Comparison of ENCODE assay signal across 16 mouse cellular contexts in the genomic region with DNA sequence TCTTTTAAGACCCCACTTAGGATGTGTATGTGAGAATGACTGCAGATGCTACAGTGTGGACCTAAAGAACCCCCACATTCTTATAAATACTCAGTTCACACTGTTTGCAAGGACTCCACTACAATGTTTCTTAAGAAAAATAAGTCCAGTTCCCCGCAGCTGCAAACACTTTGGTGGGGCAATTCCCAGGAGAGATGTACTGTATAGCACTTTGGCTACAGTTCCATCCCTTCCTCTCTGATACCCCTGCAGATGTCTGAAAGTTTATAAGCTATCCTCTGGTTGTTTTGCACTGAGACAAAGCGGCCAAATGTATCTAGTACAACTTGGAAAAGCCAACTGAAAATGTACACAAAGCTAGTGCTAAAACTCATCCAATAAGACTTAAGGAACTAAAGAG. TPM values are rescaled to one million over a fixed set of nuclear protein-coding genes. Genes with fewer than 3 reads are reported as not detected.
A peak's percentile ranks its signal among the peaks of the same experiment; 100 is the strongest.
DNase-seq lines count a peak whose midpoint lies in the region; ATAC-seq lines count a peak whose summit lies in the region.
"Had no signal": no experiment of that assay in that cellular context is flagged by ENCODE, and none has a peak within 500 bp of the region (broad histone marks: within the 10 kb centered on the region; RNA-seq: fewer than 3 reads in every experiment).

No protein-coding gene starts in this region.

- no peaks in the 10 kb centered on the region for H3K9me3 ChIP-seq in intestine, embryonic 16.5 days (ENCODE audit: control insufficient read depth, low read length)
- no peaks in the 10 kb centered on the region for H3K9me3 ChIP-seq in intestine, embryonic 15.5 days
- 0 out of 2 replicates have a peak, but pooled peaks cover 4% of the 10 kb centered on the region for H3K9me3 ChIP-seq in embryonic facial prominence, embryonic 14.5 days (ENCODE audit: control insufficient read depth, low read length)
- H3K9me3 ChIP-seq: forebrain, embryonic 15.5 days; kidney, embryonic 15.5 days; liver, embryonic 15.5 days had no signal

- no peak overlapping the region for H3K4me3 ChIP-seq in intestine, embryonic 16.5 days (ENCODE audit: low read length)
- H3K4me3 ChIP-seq in intestine, embryonic 15.5 days (replicated peaks) = no peak overlapping the region
- H3K4me3 ChIP-seq in embryonic facial prominence, embryonic 14.5 days (ENCODE audit: low read depth, low read length) = peak overlapping the region; percentile 84
- H3K4me3 ChIP-seq: liver, embryonic 15.5 days; megakaryocyte, embryonic 14.5 days had no signal

- H3K27ac ChIP-seq in intestine, embryonic 16.5 days (ENCODE audit: low read length) = peak overlapping the region; percentile 59; the same call in 1 of the 2 replicates
- H3K27ac ChIP-seq in intestine, embryonic 15.5 days = no peak overlapping the region
- H3K27ac ChIP-seq in embryonic facial prominence, embryonic 14.5 days (replicated peaks; ENCODE audit: low read depth, low read length) = peak overlapping the region; percentile 70; the same call in 1 of the 2 replicates
- H3K27ac ChIP-seq: forebrain, embryonic 15.5 days; hindbrain, embryonic 14.5 days; kidney, embryonic 15.5 days; liver, embryonic 15.5 days had no signal

- no peak for ATAC-seq in intestine, embryonic 16.5 days
- no peak for ATAC-seq in intestine, embryonic 15.5 days
- no peak for ATAC-seq in embryonic facial prominence, embryonic 14.5 days (ENCODE audit: low read depth)
- ATAC-seq: activated CD4-positive, CD25-positive, alpha-beta regulatory T cell, adult 4 months; forebrain, embryonic 15.5 days had no signal

- no peak overlapping the region for H3K4me2 ChIP-seq in intestine, embryonic 16.5 days (ENCODE audit: low read depth, low read length)
- no peak overlapping the region for H3K4me2 ChIP-seq in intestine, embryonic 15.5 days (replicated peaks)
- H3K4me2 ChIP-seq in embryonic facial prominence, embryonic 14.5 days (ENCODE audit: low read depth, low read length) = peak overlapping the region; percentile 87
- H3K4me2 ChIP-seq: liver, embryonic 15.5 days had no signal

- no peaks in the 10 kb centered on the region for H3K27me3 ChIP-seq in intestine, embryonic 16.5 days (replicated peaks; ENCODE audit: control insufficient read depth, insufficient read depth, low read length)
- H3K27me3 ChIP-seq in intestine, embryonic 15.5 days (replicated peaks) = no peaks in the 10 kb centered on the region
- H3K27me3 ChIP-seq in embryonic facial prominence, embryonic 14.5 days (replicated peaks; ENCODE audit: control insufficient read depth, insufficient read depth, low read length) = peaks cover 4% of the 10 kb centered on the region; the same call in 1 of the 2 replicates

- no peak overlapping the region for H3K9ac ChIP-seq in intestine, embryonic 16.5 days (ENCODE audit: low read depth, low read length)
- no peak overlapping the region for H3K9ac ChIP-seq in intestine, embryonic 15.5 days
- H3K9ac ChIP-seq in embryonic facial prominence, embryonic 14.5 days (ENCODE audit: low read depth, low read length) = no peak overlapping the region
- H3K9ac ChIP-seq: forebrain, embryonic 15.5 days; kidney, embryonic 15.5 days; liver, embryonic 15.5 days had no signal

- no peaks in the 10 kb centered on the region for H3K36me3 ChIP-seq in intestine, embryonic 16.5 days (ENCODE audit: control insufficient read depth, insufficient read depth, low read length)
- H3K36me3 ChIP-seq in intestine, embryonic 15.5 days = no peaks in the 10 kb centered on the region
- H3K36me3 ChIP-seq in embryonic facial prominence, embryonic 14.5 days (ENCODE audit: control insufficient read depth, insufficient read depth, low read length) = no peaks in the 10 kb centered on the region
- H3K36me3 ChIP-seq: forebrain, embryonic 15.5 days; kidney, embryonic 15.5 days; liver, embryonic 15.5 days had no signal

- peaks cover 8% of the 10 kb centered on the region for H3K4me1 ChIP-seq in intestine, embryonic 16.5 days (ENCODE audit: control insufficient read depth, insufficient read depth, low read length)
- no peaks in the 10 kb centered on the region for H3K4me1 ChIP-seq in intestine, embryonic 15.5 days (replicated peaks)
- H3K4me1 ChIP-seq in embryonic facial prominence, embryonic 14.5 days (ENCODE audit: control insufficient read depth, insufficient read depth, low read length) = peaks cover 12% of the 10 kb centered on the region; the same call in 1 of the 2 replicates

- peak; percentile 44 for DNase-seq in gastrocnemius, adult 18-20 months (ENCODE audit: low spot score)
- DNase-seq in gastrocnemius, adult 8-10 months (ENCODE audit: low spot score in 2 of 2) = no peak
- peak; percentile 69 for DNase-seq in 3T3-L1 (ENCODE audit: low read depth, low spot score)
- peak; percentile 74 for DNase-seq in embryonic facial prominence, embryonic 14.5 days (ENCODE audit: low spot score)
- DNase-seq in adrenal gland, postnatal 4 days (ENCODE audit: low spot score in 2 of 2) = no peak
- no peak for DNase-seq in ovary, postnatal 10 days (ENCODE audit: low spot score)
- DNase-seq: cerebellum, adult 9-10 months; gastrocnemius, postnatal 14 days had no signal

- 63% methylated on average over 2 of the region's 2 CpGs for WGBS in intestine, embryonic 16.5 days
- 68% methylated on average over 2 of the region's 2 CpGs for WGBS in intestine, embryonic 15.5 days
- 57% methylated on average over 2 of the region's 2 CpGs for WGBS in embryonic facial prominence, embryonic 14.5 days

RNA-seq across cellular contexts. Expression of gene Eps8, which starts 8.0 kb away (rescaled TPM):
- 1 to 10 TPM; 3.7 to 4.8 TPM for total RNA-seq in gastrocnemius, adult 18-20 months (2021)
- total RNA-seq in gastrocnemius, adult 8-10 months (2022) = 1 to 10 TPM; 2.4 to 3.9 (median 3.4) TPM
- polyA plus RNA-seq in intestine, embryonic 16.5 days (2015; fragmentation: Nextera tagmentation; extraction: Ambion mirVana) = 102 and 143 TPM in 2 replicates
- 85.2 and 93.9 TPM in 2 replicates for polyA plus RNA-seq in intestine, embryonic 15.5 days (2015; fragmentation: Nextera tagmentation; extraction: Ambion mirVana)
- polyA plus RNA-seq in embryonic facial prominence, embryonic 14.5 days (2014; fragmentation: Nextera tagmentation; extraction: Ambion mirVana) = 28.7 and 35.9 TPM in 2 replicates
- total RNA-seq in adrenal gland, postnatal 4 days (2021) = 10 to 100 TPM; 32.4 to 44.6 TPM

Comparison
In these comparisons a context has a peak if more than half of its experiments do, and no peak if none do; other contexts are left out.
1. DNase-seq: peak in gastrocnemius, adult 18-20 months (single experiment), 3T3-L1 (single experiment) and embryonic facial prominence, embryonic 14.5 days (single experiment); none in gastrocnemius, adult 8-10 months (0 of 2), adrenal gland, postnatal 4 days (0 of 2) and ovary, postnatal 10 days (single experiment).
2. RNA of gene Eps8, which starts 8.0 kb away (total RNA-seq): 32.4 to 44.6 TPM in adrenal gland, postnatal 4 days; 3.7 to 4.8 TPM in gastrocnemius, adult 18-20 months and 2.4 to 3.9 TPM in gastrocnemius, adult 8-10 months; every median in the first group is over 4 times any median in the second.